Mouse (Mus musculus) lung, postnatal 0 days (tissue): ENCODE data around the gene B430306N03Rik.

Experiments
- CTCF ChIP-seq: IDR thresholded peaks from 2 replicates; pipeline ENCODE4 v1.5.1; 2016; ENCODE audit warnings: antibody characterized with exemption, mild to moderate bottlenecking
- EP300 ChIP-seq: IDR thresholded peaks from 2 replicates; pipeline ENCODE4 v1.6.1; 2016; ENCODE audit warnings: antibody characterized with exemption, mild to moderate bottlenecking, control low read depth

- TF ChIP-seq CTCF (no peak), EP300 (no peak)
Observed at GRCm38 (mm10) chr17:48318686-48319085, 2.7 kb downstream of the B430306N03Rik start.
